Mouse (Mus musculus): ENCODE measurements around the gene Atp8a1.
"Not testable (repeated sequence)": the region's sequence is repeated elsewhere in the genome, so short reads cannot be mapped to it uniquely, and the experiment has no call there.

The Atp8a1 gene

DNA sequence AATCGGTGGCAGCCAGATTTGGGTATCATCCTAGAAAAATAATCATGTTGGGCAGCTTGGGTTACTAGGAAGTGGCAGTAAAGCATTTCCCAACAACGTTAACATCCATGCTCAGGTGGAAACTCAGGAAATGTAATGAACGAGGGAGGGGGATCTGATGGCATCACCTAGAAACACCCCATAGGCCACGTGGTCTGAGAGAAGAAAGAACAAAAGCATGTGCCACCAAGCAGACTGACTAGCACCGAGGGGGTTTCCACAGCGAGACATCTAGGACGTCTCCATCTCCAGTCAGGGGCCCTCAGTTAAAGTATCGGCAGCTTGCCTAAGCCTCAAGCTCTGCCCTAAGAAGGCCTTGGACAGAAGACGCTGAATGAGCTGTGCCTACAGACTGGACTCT is 21.0 kb downstream of the Atp8a1 start:
- no peak for DNase-seq

DNA sequence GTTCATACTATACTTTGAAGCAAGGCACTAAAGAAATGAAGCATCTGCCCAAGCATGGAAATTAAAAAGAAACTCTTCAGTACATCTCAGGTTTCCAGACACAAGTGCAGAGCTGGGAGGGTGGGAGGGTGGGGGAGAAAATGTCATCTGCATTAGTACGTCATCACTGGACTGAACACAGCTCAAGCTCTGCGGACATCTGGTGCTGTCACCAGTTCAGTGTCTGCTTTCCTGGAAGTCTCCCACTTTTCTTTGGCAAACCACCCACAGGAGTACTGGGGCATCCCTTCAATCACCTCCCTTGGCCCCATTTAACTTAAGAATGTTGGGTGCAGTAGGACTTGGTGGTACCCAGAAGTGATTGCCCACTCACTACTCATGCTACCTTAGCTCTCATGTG is 22.6 kb downstream of the Atp8a1 start:
- no peak for DNase-seq

GRCm38 (mm10) chr5:67823771-67824170 is 23.5 kb downstream of the Atp8a1 start:
- DNase-seq: no peak

DNA sequence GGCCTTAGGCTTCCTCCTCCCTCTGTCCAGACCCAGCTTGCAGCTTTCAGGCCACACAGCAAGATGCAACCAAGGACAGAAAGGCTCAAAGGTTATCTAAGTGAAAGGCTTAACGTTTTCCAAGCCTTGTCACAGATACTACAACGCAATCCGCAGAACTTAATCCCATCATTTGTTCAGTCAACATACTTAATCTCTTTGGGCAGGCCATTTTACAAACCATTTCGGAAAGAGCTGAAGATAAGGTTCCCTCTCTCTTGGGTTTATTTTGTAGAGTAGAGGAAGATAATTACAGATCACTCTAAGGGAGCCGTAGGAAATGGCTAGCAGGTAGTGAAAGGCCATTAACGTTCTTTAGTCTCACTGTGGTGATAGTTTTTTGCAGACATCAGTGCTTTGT is 24.6 kb downstream of the Atp8a1 start:
- DNase-seq: no peak

GRCm38 (mm10) chr5:67821987-67822401 is 25.2 kb downstream of the Atp8a1 start:
- DNase-seq: no peak

- no peak for DNase-seq
Observed at GRCm38 (mm10) chr5:67821185-67821584, 26.0 kb downstream of the Atp8a1 start.

- no peak for DNase-seq
Observed at GRCm38 (mm10) chr5:67819451-67819850, 27.8 kb downstream of the Atp8a1 start.

DNA sequence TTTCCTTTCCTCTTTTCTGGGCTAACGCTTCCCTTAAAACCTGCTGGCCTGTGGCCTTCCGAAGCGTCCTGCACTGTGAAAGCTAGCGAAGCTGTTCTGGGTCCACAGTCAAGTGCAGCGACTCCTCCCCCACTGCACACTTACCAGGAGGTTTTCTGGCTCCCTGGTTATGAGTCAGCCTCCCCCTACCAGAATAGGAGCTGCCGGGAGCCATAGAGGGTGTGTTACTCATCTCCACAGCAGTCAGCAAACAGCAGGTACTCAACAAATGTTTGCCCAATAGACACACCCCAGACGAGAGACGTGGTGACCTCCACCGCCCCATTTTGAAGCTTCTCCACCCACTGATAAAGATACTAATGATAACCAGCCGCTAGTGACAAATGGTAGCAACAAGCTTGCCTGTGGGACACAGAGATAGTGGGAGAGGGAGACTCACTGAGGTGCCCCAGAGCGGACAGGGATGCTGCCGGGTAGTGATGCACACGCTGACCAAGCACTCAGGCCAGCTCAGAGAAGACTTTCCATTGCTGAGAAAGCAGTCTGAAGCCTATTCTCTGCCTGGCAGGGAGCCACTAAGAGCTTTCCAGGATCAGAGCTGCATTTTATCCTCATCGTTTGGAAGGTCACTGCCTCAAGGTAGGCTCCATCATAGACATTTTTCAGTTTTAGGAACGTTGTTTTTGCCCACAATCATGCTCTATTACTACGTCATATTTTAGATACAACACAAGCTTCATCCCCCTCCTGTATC is 31.5 kb downstream of the Atp8a1 start:
- no peak for DNase-seq

DNA sequence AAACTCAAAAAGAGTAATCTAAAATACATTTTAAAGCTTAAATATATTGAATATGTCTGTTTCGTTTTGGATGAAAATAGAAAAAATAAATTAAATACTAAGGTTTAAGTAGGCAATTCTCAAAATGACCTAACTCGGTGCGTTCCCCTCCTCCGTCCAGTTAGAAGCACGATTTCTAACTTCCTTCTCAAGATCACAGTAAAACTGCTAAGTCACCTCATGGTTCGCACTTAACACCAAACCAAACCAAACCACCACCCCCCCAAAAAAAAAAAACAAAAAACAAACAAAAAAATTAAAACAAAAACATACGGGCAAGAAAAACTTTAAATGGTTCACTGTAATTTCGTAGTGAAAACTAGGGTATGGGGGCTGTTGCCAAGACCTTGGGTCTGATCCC is 32.2 kb downstream of the Atp8a1 start:
- DNase-seq: not testable (repeated sequence)

DNA sequence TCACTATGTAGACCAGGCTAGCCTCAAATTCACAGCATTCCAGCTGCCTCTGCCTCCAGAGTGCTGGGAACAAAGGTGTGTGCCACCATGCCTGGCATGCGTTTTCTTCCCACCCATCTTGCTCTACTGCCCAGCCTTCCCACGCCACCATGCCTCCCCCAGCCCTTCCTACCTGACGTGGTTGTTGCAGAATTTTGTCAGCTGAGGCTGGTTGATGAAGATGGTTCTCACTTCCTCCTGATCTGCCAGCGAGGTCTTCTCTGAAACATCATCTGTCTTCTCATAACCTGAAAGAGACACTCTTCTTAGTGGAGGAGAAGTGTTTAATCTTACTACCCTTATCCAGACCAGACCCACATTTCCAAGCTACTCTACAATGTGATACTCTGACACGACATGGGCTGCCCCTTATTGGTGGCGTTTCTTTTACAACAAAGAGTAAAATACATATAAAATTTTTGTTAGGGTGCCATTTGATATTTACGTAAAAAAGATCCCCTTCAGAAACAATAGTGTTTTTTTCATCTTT is 32.7 kb downstream of the Atp8a1 start:
- DNase-seq: no peak

- DNase-seq: no peak
Observed at GRCm38 (mm10) chr5:67813334-67813733, 33.9 kb downstream of the Atp8a1 start.

GRCm38 (mm10) chr5:67802174-67803030 is 44.8 kb downstream of the Atp8a1 start:
- no peak for DNase-seq

- no peak for DNase-seq
Observed at GRCm38 (mm10) chr5:67800801-67801200, 46.4 kb downstream of the Atp8a1 start.

DNA sequence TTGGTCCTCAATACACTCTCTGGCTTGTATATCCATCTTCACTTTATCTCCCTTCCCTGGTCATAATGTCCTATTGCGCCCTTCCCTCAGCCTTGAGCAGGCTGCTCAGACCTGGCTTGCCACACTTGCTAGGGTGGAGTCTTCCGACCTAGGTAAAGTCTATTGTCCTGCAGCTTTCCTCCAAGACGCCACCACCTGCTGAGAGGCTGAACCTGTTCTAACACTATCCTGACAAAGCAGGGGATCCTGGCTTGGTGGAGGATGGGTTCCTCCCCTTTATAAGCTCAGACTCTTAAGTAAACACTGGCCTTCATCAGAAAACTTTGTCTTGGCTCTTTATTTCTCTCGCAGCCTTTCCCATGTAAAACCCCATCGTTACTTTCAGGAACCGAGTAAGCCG is 47.4 kb downstream of the Atp8a1 start:
- DNase-seq: no peak

DNA sequence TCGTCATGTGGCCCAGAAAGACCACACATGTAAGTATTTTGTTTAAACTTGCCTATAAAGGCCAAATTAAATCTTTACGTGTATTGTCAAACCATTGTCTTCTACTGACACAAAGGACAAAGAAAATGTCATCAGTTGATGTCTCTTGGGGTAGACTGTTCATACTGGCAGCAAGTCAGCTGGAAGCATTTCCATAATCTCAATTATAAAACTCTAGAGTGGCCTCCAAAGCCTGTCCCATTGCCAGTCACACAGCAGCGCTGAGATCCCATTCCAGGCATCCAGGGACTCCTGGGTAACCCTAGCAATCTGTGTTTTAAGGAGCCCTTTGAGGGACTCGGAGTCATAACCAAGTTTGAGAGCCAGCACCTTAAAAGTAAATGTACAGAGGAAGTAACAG is 48.9 kb downstream of the Atp8a1 start:
- no peak for DNase-seq

DNA sequence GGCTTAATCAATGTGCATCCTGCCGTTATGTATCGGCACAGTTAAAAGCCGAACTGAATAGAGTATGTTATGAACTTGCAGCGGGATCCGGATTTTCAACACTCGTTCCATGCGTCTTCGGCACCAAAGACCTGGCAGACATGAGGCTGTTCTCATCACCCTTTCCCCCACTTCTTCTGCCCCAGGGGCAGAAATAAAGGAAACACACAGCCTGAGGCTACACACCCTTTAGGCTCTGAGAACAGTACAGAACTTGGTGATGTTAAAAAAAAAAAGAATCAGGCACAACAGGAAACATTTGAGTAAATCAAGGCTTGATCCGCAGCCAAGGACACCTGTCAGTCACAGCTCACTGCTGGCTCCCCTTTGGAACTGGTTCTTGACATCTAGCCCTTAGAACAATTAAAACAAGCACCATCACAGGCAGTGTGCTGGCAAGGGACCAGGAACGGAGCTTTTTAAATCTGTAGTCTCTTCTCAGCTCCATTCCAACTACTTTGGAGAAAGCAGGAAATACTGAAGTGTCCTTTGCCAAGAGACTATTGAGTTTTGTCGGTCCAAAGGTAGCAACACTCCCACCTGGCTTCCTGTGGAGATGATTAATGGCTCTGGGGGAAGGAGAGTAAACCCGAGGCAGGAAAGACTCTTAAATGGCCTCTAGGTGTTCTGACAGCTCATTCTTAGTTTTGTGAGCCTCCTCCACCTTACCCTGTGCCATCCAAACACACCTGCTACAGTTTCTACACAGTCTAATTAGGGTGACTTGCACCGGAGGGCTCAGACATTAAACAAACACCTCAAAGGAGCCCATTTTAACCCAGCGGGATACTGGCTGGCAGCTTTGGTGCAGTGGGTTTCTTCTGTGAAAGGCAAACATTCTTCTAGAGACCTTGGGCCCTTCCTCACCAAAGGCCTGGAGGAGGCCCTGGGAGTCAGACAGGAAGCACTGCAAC is 50.0 kb downstream of the Atp8a1 start:
- DNase-seq: no peak

GRCm38 (mm10) chr5:67794129-67794800 is 53.0 kb downstream of the Atp8a1 start:
- DNase-seq: no peak

- DNase-seq: no peak
Observed at GRCm38 (mm10) chr5:67782775-67783174, 64.5 kb downstream of the Atp8a1 start.

GRCm38 (mm10) chr5:67778026-67778425 is 69.2 kb downstream of the Atp8a1 start:
- no peak for DNase-seq

DNA sequence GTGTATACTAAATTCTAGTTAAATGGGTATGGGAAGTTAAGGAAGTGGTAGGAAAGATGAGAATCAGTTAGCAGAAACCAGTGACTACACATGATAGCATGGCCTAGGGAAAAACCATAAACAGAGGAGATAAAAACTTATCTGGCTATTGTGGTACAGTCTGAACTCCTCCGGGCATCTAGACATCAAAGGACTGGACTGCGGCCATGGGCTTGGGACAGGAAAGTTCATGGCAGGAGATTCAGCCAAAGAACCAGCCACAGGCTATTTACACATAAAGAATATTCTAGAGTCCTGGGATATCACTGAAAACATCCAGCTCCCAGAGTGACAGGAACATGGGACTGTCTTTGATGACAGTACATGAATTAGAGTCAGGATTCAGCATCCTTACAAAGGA is 73.0 kb downstream of the Atp8a1 start:
- DNase-seq: no peak

DNA sequence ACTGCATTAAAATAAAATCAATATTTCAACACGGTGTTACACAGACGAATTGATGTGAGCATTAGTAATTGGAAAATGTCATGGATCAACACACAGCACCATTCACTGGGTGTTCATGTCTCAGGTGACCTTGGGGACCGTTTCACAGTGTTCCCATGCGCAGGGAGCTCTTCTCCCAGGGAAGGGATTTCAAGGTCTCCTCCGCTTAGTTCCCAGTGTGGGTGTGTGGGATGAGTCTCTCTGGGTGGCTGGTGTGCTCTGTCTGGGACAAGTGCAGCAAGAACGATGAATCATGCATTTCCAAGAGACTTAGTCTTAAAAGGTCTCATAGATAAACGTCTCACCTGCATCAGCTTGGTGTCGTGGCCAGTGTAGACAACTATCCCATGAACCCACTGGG is 78.5 kb downstream of the Atp8a1 start:
- no peak for DNase-seq

- no peak for DNase-seq
Observed at GRCm38 (mm10) chr5:67764798-67765197, 82.4 kb downstream of the Atp8a1 start.

All from thymus, postnatal 14 days (tissue).